ENCODE assay signal across 23 mouse cellular contexts in genomic region chr3:81162129-81162528, GRCm38 (mm10).
DNase-seq lines count a peak whose midpoint lies in the region; TF ChIP-seq lines count a peak whose summit lies in the region.
"Had no signal": no experiment of that assay in that cellular context is flagged by ENCODE, and none has a peak within 500 bp of the region (broad histone marks: within the 10 kb centered on the region; RNA-seq: fewer than 3 reads in every experiment).

No protein-coding gene starts in this region.

- peak overlapping the region; percentile 57; the same call in 1 of the 2 replicates for H3K27ac ChIP-seq in embryonic fibroblast, embryonic 13.5 days (ENCODE audit: insufficient read depth, low read length)
- H3K27ac ChIP-seq: embryonic facial prominence, embryonic 13.5 days; embryonic facial prominence, embryonic 15.5 days; forebrain, embryonic 10.5 days; forebrain, embryonic 12.5 days had no signal

- peaks cover 43% of the 10 kb centered on the region for H3K79me2 ChIP-seq in myocyte (ENCODE audit: control insufficient read depth, insufficient read depth)

- no peak overlapping the region for H3K4me2 ChIP-seq in myocyte (ENCODE audit: low read depth)
- H3K4me2 ChIP-seq: embryonic facial prominence, embryonic 13.5 days; embryonic facial prominence, embryonic 15.5 days; forebrain, embryonic 12.5 days had no signal

- H3K27me3 ChIP-seq in myocyte (ENCODE audit: control insufficient read depth, insufficient read depth, insufficient read length): no peaks in the 10 kb centered on the region
- H3K27me3 ChIP-seq: CH12.LX; embryonic facial prominence, embryonic 13.5 days; embryonic facial prominence, embryonic 15.5 days; forebrain, embryonic 12.5 days had no signal

- H3ac ChIP-seq in myocyte (ENCODE audit: control insufficient read depth, insufficient read length): no peak overlapping the region

- no peak for TF ChIP-seq POLR2A in embryonic fibroblast, embryonic 13.5 days (IDR thresholded peaks at IDR 0.05; ENCODE audit: low read depth, low read length)
- TF ChIP-seq POLR2A in myocyte (IDR thresholded peaks at IDR 0.05; ENCODE audit: insufficient read length, low read depth): no peak

- DNase-seq in 416B (ENCODE audit: low read depth) (peak; percentile 14), NIH3T3 (ENCODE audit: low read depth) (peak; percentile 74)
- no peak for DNase-seq in ovary, postnatal 36 days (ENCODE audit: low spot score)
- no peak for DNase-seq in ovary, postnatal 10 days (ENCODE audit: low spot score)
- no peak for DNase-seq in heart, adult 11 months
- DNase-seq: adrenal gland, adult 2 months; adrenal gland, postnatal 10 days; adrenal gland, postnatal 25 days; cerebellum, adult 11 months; cerebellum, adult 18-20 months; cerebellum, adult 8-10 months; cerebellum, adult 9-11 months; cerebellum, postnatal 14 days; cerebellum, postnatal 36 days; embryo, embryonic 11 days had no signal

- TF ChIP-seq CTCF in embryonic fibroblast, embryonic 13.5 days (IDR thresholded peaks at IDR 0.05; ENCODE audit: borderline replicate concordance, insufficient read depth, low read length): no peak

- no peaks in the 10 kb centered on the region for H3K36me3 ChIP-seq in myocyte (ENCODE audit: control insufficient read depth, insufficient read depth)
- H3K36me3 ChIP-seq: embryonic facial prominence, embryonic 13.5 days; embryonic facial prominence, embryonic 15.5 days; forebrain, embryonic 10.5 days; forebrain, embryonic 12.5 days; G1E had no signal

- no peak overlapping the region for H3K4me3 ChIP-seq in embryonic fibroblast, embryonic 13.5 days (ENCODE audit: insufficient read depth, low read length)
- no peak overlapping the region for H3K4me3 ChIP-seq in myocyte
- H3K4me3 ChIP-seq: embryonic facial prominence, embryonic 13.5 days; embryonic facial prominence, embryonic 15.5 days; forebrain, embryonic 10.5 days; forebrain, embryonic 12.5 days had no signal

- H3K4me1 ChIP-seq in embryonic fibroblast, embryonic 13.5 days (ENCODE audit: control insufficient read depth, insufficient read depth, low read length): peaks cover 8% of the 10 kb centered on the region
- H3K4me1 ChIP-seq: embryonic facial prominence, embryonic 13.5 days; embryonic facial prominence, embryonic 15.5 days; forebrain, embryonic 10.5 days; forebrain, embryonic 12.5 days had no signal

TF ChIP-seq in myocyte, 11 proteins besides CTCF, POLR2A, EP300 and RAD21:
- TF ChIP-seq SRF (IDR thresholded peaks at IDR 0.05; ENCODE audit: control insufficient read depth, insufficient read length, low read depth) (no peak), CEBPB (IDR thresholded peaks at IDR 0.05; ENCODE audit: insufficient read depth, poor library complexity, severe bottlenecking) (peak; percentile 40; the same call in 1 of the 2 replicates)

Comparison
In these comparisons a context has a peak if more than half of its experiments do, and no peak if none do; other contexts are left out.
1. DNase-seq: peak in 416B (single experiment) and NIH3T3 (single experiment); none in ovary, postnatal 36 days (single experiment), ovary, postnatal 10 days (single experiment) and heart, adult 11 months (single experiment).